Mouse (Mus musculus) G1E (cell line): ENCODE measurements at regions not wholly inside any gene's neighbourhood (a gene's known extent, or its start where the extent isn't known, plus 50 kb on each side); places are given as distances from the start of the nearest gene placed in this dataset.

Source experiments
- CTCF ChIP-seq: IDR thresholded peaks from 2 replicates; pipeline ENCODE4 v1.5.1; 2012; ENCODE audit warnings: low read depth, low read length, inconsistent platforms, mixed read lengths
- GATA1 ChIP-seq: IDR thresholded peaks from 2 replicates; pipeline ENCODE4 v1.6.1; 2012; ENCODE audit warnings: borderline replicate concordance, low read length, inconsistent platforms, mixed read lengths

- TF ChIP-seq CTCF (no peak), GATA1 (no peak)
Measured at GRCm38 (mm10) chr3:58364526-58364925, 50.0 kb upstream of the Tsc22d2 start.
